Mouse (Mus musculus) liver, adult 2 months (tissue): ENCODE results near the gene Shroom1. TPM values are rescaled to one million over a fixed set of nuclear protein-coding genes. Genes with fewer than 3 reads are reported as not detected.

Experiments
- DNase-seq: peaks from one replicate; pipeline ENCODE4 v3.0.0-alpha.2; 2011; ENCODE audit warnings: low read depth, low spot score; ENCODE audit errors: extremely low read depth
- H3K27ac ChIP-seq: fragments of 200-500 bp; replicated peaks from 2 replicates; pipeline ENCODE4 v1.5.1; 2012; ENCODE audit warnings: low read depth, mild to moderate bottlenecking, control low read depth, inconsistent platforms, low read length; ENCODE audit not compliant: insufficient read depth
- H3K27me3 ChIP-seq: fragments of 200-500 bp; 2 replicates; pipeline ENCODE4 v1.6.1; 2012; ENCODE audit warnings: mild to moderate bottlenecking, moderate library complexity, low read length, inconsistent platforms; ENCODE audit not compliant: control insufficient read depth, insufficient read depth
- H3K36me3 ChIP-seq: fragments of 200-500 bp; 2 replicates; pipeline ENCODE4 v1.6.1; 2012; ENCODE audit warnings: low read length, inconsistent platforms; ENCODE audit not compliant: control insufficient read depth, insufficient read depth
- H3K4me1 ChIP-seq: fragments of 200-500 bp; 2 replicates; pipeline ENCODE4 v1.6.1; 2011; ENCODE audit warnings: low read length; ENCODE audit not compliant: control insufficient read depth, insufficient read depth
- H3K4me3 ChIP-seq: fragments of 200-500 bp; 2 replicates; pipeline ENCODE4 v1.5.1; 2011; ENCODE audit warnings: low read depth, mild to moderate bottlenecking, control low read depth, low read length, moderate library complexity; ENCODE audit not compliant: insufficient read depth
- H3K79me2 ChIP-seq: fragments of 200-500 bp; 2 replicates; pipeline ENCODE4 v1.6.1; 2012; ENCODE audit warnings: inconsistent platforms, mild to moderate bottlenecking, low read length, moderate library complexity; ENCODE audit not compliant: control insufficient read depth, insufficient read depth
- H3K9ac ChIP-seq: fragments of 200-500 bp; 2 replicates; pipeline ENCODE4 v1.6.1; 2012; ENCODE audit warnings: low read depth, mild to moderate bottlenecking, control low read depth, inconsistent platforms, low read length
- CTCF ChIP-seq: fragments of 200-500 bp; IDR thresholded peaks from 2 replicates; pipeline ENCODE4 v1.5.1; 2011; ENCODE audit warnings: low read depth, low read length, control low read depth
- POLR2A ChIP-seq: fragments of 200-500 bp; IDR thresholded peaks from 2 replicates; pipeline ENCODE4 v1.6.1; 2011; ENCODE audit warnings: low read length, control low read depth; ENCODE audit not compliant: insufficient read depth; ENCODE audit errors: extremely low read depth
- WGBS: fragments of 180-500 bp; shearing (Covaris S2); methylation state at CpG from one replicate; pipeline ENCODE4 v1.1.7; 2018; 5-methylcytosine and 5-hydroxymethylcytosine counted together
- polyA plus RNA-seq: library from polyadenylated mRNA; depleted of rRNA; stranded (reverse); fragments of >200 nt; gene quantifications from 2 replicates; pipeline ENCODE4 v1.2.3, GENCODE M21; 2012
- total RNA-seq: library from RNA; depleted of rRNA; stranded (reverse); fragments of >200 nt; gene quantifications from 2 replicates; pipeline ENCODE4 v1.2.3, GENCODE M21; 2014

Shroom1 gene
- total and polyA plus RNA-seq, 2 experiments = 12.8 to 43.4 TPM

DNA sequence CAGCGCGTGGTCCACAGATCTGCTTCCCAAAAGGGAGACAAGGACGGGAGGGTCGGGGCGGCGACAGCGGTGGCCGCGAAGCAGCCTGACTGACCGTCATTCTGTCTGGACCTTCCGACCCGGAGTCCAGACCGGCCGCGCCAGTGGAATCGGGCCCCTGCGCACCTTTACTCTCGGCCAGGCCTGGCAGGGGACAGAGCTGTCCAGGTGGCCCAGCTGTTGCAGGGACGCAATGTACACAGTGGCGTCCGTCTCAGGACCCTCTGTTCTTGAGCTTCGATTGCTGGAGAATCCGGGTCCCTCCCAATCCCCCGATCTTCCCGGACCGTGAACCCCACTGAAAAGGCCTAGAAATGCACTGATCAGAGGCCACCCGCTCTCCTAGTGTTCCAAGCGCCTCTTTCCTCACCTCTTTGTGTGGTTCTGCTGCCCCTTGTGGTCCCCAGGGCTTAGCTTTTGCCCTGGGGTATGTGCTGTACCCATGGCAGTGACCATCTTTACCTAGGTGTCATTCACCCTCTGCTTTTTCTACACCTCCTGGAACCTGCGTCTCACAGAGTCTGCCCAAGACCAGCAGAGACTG lies 458 bp downstream of the Shroom1 start:
- peak; percentile 81 for DNase-seq
- TF ChIP-seq POLR2A (no peak), CTCF (peak; percentile 62)
- peak overlapping the region; percentile 99 for H3K27ac ChIP-seq
- H3K27me3 ChIP-seq = no peaks in the 10 kb centered on the region
- peak overlapping the region; percentile 98 for H3K4me3 ChIP-seq
- H3K79me2 ChIP-seq = peaks cover 23% of the 10 kb centered on the region
- whole genome bisulfite sequencing = 5% methylated on average over 29 of the region's 29 CpGs
- no peaks in the 10 kb centered on the region for H3K36me3 ChIP-seq
- peak overlapping the region; percentile 99 for H3K9ac ChIP-seq
- peaks cover 38% of the 10 kb centered on the region for H3K4me1 ChIP-seq

- H3K79me2 ChIP-seq = peaks cover 34% of the 10 kb centered on the region
- peaks cover 2% of the 10 kb centered on the region; the same call in 1 of the 2 replicates for H3K36me3 ChIP-seq
- H3K4me3 ChIP-seq = no peak overlapping the region
- H3K4me1 ChIP-seq = peaks cover 42% of the 10 kb centered on the region
- no peak overlapping the region for H3K9ac ChIP-seq
- peak; percentile 64 for DNase-seq
- H3K27me3 ChIP-seq = no peaks in the 10 kb centered on the region
- TF ChIP-seq POLR2A = no peak
- TF ChIP-seq CTCF = no peak
- WGBS = 45% methylated on average over 3 of the region's 3 CpGs
- H3K27ac ChIP-seq = peak overlapping the region; percentile 20; the same call in 1 of the 2 replicates
Observed at GRCm38 (mm10) chr11:53458996-53459395, 2.0 kb downstream of the Shroom1 start.

- WGBS = 29% methylated on average over 3 of the region's 3 CpGs
- no peaks in the 10 kb centered on the region for H3K27me3 ChIP-seq
- peak overlapping the region; percentile 62 for H3K27ac ChIP-seq
- H3K79me2 ChIP-seq = peaks cover 34% of the 10 kb centered on the region
- peaks cover 43% of the 10 kb centered on the region for H3K4me1 ChIP-seq
- H3K36me3 ChIP-seq = peaks cover 10% of the 10 kb centered on the region
- no peak for TF ChIP-seq POLR2A
- no peak for TF ChIP-seq CTCF
- H3K9ac ChIP-seq = no peak overlapping the region
- no peak overlapping the region for H3K4me3 ChIP-seq
- no peak for DNase-seq
Observed at GRCm38 (mm10) chr11:53460192-53460591, 3.2 kb downstream of the Shroom1 start.

- Histone ChIP-seq H3K9ac (no peak overlapping the region), H3K79me2 (peaks cover 34% of the 10 kb centered on the region), H3K4me3 (no peak overlapping the region), H3K4me1 (peaks cover 41% of the 10 kb centered on the region), H3K27me3 (no peaks in the 10 kb centered on the region), H3K36me3 (peaks cover 16% of the 10 kb centered on the region), H3K27ac (peak overlapping the region; percentile 83)
- WGBS = 19% methylated on average over 5 of the region's 5 CpGs
- DNase-seq = peak; percentile 98
- TF ChIP-seq CTCF (no peak), POLR2A (no peak)
Observed at GRCm38 (mm10) chr11:53461727-53462126, 4.7 kb downstream of the Shroom1 start.

- 50% methylated on average over 55 of the region's 55 CpGs for WGBS
- peak; percentile 87 for DNase-seq
Observed at GRCm38 (mm10) chr11:53463551-53464424, 6.8 kb downstream of the Shroom1 start.

More at GRCm38 (mm10) chr11:53463551-53464424, 6.8 kb downstream of the Shroom1 start:
- Histone ChIP-seq H3K27me3 (no peaks in the 10 kb centered on the region), H3K79me2 (peaks cover 22% of the 10 kb centered on the region; the same call in 1 of the 2 replicates), H3K27ac (peak overlapping the region; percentile 16; the same call in 1 of the 2 replicates), H3K9ac (no peak overlapping the region), H3K4me1 (peaks cover 36% of the 10 kb centered on the region), H3K4me3 (no peak overlapping the region), H3K36me3 (peaks cover 20% of the 10 kb centered on the region)
- TF ChIP-seq POLR2A (no peak), CTCF (no peak)
